Mouse (Mus musculus): ENCODE measurements around the gene Depdc7.

The Depdc7 gene

GRCm38 (mm10) chr2:104716279-104716678 is 26.4 kb downstream of the Depdc7 start, which contains the start of gene Pin1rt1:
Gene Pin1rt1 (minus strand): TSS chr2:104716379.
- DNase-seq (ENCODE audit: low spot score) = no peak

DNA sequence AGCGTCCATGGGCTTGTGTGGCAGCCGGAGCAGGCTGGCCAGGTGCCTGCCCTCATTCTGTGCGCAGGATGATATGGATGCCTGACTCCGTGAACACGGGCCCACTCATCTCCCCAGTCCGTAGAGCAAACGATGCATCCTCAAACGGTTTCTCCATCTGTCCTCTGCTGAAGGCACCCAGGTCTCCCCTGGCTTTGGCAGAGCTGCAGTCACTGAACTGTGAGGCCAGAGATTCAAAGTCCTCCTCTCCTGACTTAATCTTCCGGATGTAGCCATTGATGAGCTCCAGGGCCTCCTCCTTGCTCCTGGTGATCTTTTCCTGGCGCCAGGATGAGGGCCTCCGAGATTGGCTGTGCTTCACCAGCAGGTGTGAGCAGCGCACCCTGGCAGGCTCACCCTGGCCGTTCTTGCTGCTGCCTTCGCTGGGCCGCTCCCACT is 28.4 kb downstream of the Depdc7 start:
- DNase-seq (ENCODE audit: low spot score) = peak; percentile 11

GRCm38 (mm10) chr2:104712486-104712809 is 30.2 kb downstream of the Depdc7 start:
- no peak for DNase-seq (ENCODE audit: low spot score)

DNA sequence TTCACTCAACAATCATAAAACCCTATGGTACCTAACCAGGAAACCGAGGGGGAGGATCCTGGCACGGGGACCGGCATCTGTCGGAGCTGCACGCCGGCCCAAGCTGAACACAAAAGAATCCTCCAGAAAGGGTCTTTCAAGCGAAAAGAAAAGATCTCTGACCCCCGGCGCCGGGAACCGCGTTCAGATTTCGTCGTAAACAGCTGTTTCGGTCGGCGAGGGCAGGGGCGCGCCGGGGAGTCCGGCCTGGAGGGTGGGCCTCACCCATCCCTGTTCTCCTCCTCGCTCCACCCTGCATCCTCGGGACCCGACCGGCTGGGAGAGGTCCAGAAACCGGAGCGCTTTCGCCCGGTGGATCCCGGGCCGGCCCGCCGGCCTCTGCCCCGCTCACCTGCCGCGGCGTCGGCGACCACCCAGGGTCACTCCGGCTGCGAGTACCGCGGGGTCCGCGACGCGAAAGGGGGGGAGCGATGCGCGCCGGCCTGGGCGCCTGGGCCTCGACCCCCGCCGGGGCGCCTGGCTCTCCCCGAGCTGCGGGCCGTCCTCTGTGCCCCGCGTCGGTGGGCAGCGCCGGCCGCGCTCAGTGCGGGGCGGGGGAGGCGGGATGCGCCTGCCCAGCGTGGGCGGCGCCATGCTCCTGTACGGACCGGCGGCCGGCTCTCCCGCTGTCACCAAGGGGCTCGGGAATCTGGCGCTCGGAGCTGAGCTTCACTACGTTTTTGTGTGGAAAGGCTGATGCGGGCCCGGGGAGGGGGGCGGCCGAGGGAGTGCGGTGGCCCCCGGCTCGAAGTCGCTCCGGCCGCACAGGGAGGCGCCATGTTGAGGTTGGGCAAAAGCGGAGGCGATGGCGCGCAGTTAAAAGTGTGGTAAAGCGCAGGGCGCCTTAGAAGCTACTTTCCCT is 30.8 kb downstream of the Depdc7 start, which contains the start of gene Tcp11l1:
Tcp11l1 (minus strand) TSS at position 585 of the 901 bp plus-strand sequence.
- DNase-seq (ENCODE audit: low spot score) = peak; percentile 78

GRCm38 (mm10) chr2:104710670-104711370 is 31.9 kb downstream of the Depdc7 start:
- DNase-seq (ENCODE audit: low spot score) = peak; percentile 18

GRCm38 (mm10) chr2:104709786-104710337 is 32.8 kb downstream of the Depdc7 start:
- no peak for DNase-seq (ENCODE audit: low spot score)

DNA sequence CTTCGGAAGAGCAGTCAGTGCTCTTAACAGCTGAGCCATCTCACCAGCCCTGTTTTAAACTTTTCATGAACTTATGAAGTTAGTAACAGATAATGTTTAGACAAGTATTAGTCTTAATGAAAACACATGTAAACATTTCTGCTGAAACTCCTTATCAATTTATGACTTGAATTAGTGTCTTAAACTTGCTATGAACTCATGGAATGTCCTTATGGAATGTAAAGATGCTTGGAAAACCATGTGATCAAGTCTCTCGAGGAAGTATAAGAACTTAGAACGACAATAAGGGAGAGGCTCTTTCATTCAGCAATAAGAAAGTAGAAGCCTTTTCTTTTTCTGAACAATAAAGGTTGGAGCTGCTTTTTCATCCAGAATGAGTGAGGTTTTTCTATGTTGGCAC is 38.3 kb downstream of the Depdc7 start:
- no peak for DNase-seq (ENCODE audit: low spot score)

- DNase-seq (ENCODE audit: low spot score) = no peak
Observed at GRCm38 (mm10) chr2:104703158-104703557, 39.5 kb downstream of the Depdc7 start.

GRCm38 (mm10) chr2:104699659-104700058 is 43.0 kb downstream of the Depdc7 start:
- no peak for DNase-seq (ENCODE audit: low spot score)

DNA sequence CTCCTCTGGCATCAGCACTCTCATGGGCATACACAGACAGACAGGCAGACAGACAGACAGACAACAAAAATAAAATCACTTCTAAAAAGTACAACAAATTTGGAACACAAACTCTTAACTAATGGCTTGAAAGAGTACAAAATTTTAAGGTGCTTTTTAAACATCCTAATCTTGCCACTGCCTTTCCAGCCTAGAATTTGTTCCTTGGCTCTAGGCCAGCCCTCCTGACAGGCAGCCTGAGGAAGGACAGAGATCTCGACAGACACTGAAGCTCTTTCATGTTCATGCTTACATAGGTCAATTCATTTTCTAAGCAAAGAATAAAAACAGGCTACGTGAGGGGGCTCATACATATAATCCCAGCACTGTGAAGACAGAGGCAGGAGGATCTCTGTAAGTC is 50.1 kb downstream of the Depdc7 start:
- no peak for DNase-seq (ENCODE audit: low spot score)

GRCm38 (mm10) chr2:104690720-104691119 is 52.0 kb downstream of the Depdc7 start:
- DNase-seq (ENCODE audit: low spot score) = no peak

DNA sequence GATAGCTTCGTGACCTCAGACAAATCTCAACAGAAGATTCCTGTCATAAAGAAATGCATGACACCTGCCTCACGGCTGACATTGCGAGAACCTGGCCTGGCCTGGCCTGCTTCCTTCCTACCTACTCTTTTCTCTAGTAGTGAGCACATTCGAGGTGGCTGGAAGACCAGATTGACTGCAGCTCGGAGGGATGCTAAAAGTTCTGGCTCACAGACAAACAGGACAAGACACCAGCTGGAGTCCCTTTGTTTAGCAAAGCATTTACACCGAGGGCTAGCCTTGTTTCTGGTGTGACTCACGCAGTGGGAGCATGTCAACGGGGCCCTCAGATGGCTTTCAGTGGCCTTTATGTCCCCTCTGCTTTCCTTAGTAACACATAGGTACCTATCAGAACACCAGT is 54.0 kb downstream of the Depdc7 start:
- DNase-seq (ENCODE audit: low spot score) = no peak

- DNase-seq (ENCODE audit: low spot score) = no peak
Observed at GRCm38 (mm10) chr2:104688321-104688720, 54.4 kb downstream of the Depdc7 start.

DNA sequence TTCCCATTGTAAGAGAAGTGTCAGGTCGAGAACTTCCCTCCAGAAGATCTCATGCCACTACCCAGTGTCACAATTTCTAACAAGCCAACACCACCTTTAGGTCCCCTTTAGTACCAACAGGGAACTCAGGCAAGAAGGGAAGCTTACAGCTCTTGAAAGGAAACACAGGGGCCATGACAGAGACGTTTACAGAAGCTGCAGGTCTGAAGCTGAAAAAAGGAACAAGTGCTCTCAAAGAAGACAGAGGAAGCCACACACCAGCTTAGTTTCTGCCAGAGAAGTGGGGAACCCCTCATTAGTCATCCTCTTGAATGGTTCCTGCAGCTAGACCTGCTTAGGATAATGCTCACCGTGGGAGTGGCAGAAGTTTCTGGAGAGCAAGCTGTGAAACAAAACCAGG is 55.4 kb downstream of the Depdc7 start:
- DNase-seq (ENCODE audit: low spot score) = no peak

DNA sequence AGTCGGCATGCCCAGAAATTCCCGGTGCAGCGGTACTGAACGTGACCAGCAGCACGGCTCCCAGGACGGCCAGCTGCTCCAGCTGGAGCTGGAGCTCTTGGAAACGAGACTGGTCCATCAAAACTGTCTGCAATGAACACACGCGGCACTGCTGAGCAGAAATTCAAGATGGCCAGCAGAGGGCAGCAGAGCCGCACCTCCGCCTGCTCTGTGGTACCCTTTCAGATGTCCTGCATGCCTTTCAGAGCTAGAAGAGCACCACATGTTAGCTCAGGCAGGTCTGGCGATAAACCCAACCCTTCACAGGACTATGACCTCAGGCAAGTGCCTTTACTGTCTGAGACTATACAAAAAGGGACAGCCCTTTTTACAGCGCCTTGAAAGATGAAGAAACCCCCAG is 57.3 kb downstream of the Depdc7 start:
- peak; percentile 94 for DNase-seq (ENCODE audit: low spot score)

- no peak for DNase-seq (ENCODE audit: low spot score)
Observed at GRCm38 (mm10) chr2:104684771-104685170, 57.9 kb downstream of the Depdc7 start.

- DNase-seq (ENCODE audit: low spot score) = no peak
Observed at GRCm38 (mm10) chr2:104677326-104677725, 65.4 kb downstream of the Depdc7 start.
